Mouse (Mus musculus) forebrain, embryonic 15.5 days (tissue): ENCODE results near the gene Espl1. TPM values are rescaled to one million over a fixed set of nuclear protein-coding genes. Genes with fewer than 3 reads are reported as not detected.
A peak's percentile ranks its signal among the peaks of the same experiment; 100 is the strongest.

Experiments used
- ATAC-seq: fragments of 200-750 bp; cut with Nextera tagmentation; replicated peaks from 2 replicates; pipeline ENCODE4 v1.8.0; 2017; ENCODE audit warnings: mild to moderate bottlenecking, moderate TSS enrichment, moderate library complexity
- H3K27ac ChIP-seq: fragments of 300-500 bp; sonication (generic); replicated peaks from 2 replicates; pipeline ENCODE4 v1.5.1; 2015; ENCODE audit warnings: mild to moderate bottlenecking, inconsistent platforms
- H3K27me3 ChIP-seq: fragments of 300-500 bp; sonication (generic); 2 replicates; pipeline ENCODE4 v1.6.1; 2015; ENCODE audit warnings: inconsistent platforms
- H3K36me3 ChIP-seq: fragments of 300-500 bp; sonication (generic); 2 replicates; pipeline ENCODE4 v1.6.1; 2015; ENCODE audit warnings: mild to moderate bottlenecking, inconsistent platforms
- H3K4me1 ChIP-seq: fragments of 300-500 bp; sonication (generic); 2 replicates; pipeline ENCODE4 v1.6.1; 2015; ENCODE audit warnings: inconsistent platforms
- H3K4me2 ChIP-seq: fragments of 300-500 bp; sonication (generic); replicated peaks from 2 replicates; pipeline ENCODE4 v1.6.1; 2015; ENCODE audit warnings: mild to moderate bottlenecking, inconsistent platforms
- H3K4me3 ChIP-seq: fragments of 300-500 bp; sonication (generic); 2 replicates; pipeline ENCODE4 v1.5.1; 2015; ENCODE audit warnings: mild to moderate bottlenecking, inconsistent platforms
- H3K9ac ChIP-seq: fragments of 300-500 bp; sonication (generic); replicated peaks from 2 replicates; pipeline ENCODE4 v1.6.1; 2015; ENCODE audit warnings: mild to moderate bottlenecking, inconsistent platforms
- H3K9me3 ChIP-seq: fragments of 300-500 bp; sonication (generic); 2 replicates; pipeline ENCODE4 v1.6.1; 2016; ENCODE audit warnings: inconsistent platforms
- WGBS: fragments of 180-500 bp; shearing (Covaris S2); methylation state at CpG from one replicate; pipeline ENCODE4 v1.1.7; 2015; ENCODE audit warnings: mixed read lengths; 5-methylcytosine and 5-hydroxymethylcytosine counted together
- polyA plus RNA-seq: library from polyadenylated mRNA; unstranded; fragments of >200 nt; fragmentation: Nextera tagmentation; extraction: Ambion mirVana; gene quantifications from 2 replicates; pipeline ENCODE4 v1.2.1, GENCODE M21; 2015

The Espl1 gene
- polyA plus RNA-seq, 1 experiment from 2014 or later = 10.2 TPM

DNA sequence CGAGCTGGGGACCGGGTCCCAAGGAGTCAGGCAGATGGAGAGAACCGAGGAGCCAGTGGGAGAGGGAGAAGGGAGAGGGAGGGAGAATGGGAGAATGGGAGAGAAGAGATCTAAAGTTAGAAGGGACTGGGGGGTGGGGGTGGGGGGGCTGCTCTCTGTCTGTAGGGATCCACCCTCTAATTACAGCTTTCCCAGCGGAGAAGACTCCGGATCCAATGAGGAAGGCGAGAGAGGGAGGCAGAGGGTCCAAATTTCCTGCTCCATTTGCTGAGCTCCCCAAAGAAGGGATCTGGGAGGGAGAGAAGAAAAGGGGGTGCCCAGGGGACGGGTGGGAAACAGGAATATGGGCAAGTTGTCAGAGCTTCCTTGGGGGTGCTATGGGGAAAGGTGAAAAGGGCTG lies 70.2 kb downstream of the Espl1 start:
- Histone ChIP-seq H3K27me3 (peaks cover 20% of the 10 kb centered on the region), H3K9ac (no peak overlapping the region), H3K4me2 (peak overlapping the region; percentile 35), H3K27ac (no peak overlapping the region), H3K9me3 (no peaks in the 10 kb centered on the region), H3K4me1 (peaks cover 10% of the 10 kb centered on the region; the same call in 1 of the 2 replicates), H3K4me3 (peak overlapping the region; percentile 23), H3K36me3 (no peaks in the 10 kb centered on the region)
- no peak for ATAC-seq
- 7% methylated on average over 7 of the region's 7 CpGs for WGBS

GRCm38 (mm10) chr15:102366733-102367344 lies 70.8 kb downstream of the Espl1 start, which contains the start of gene Sp7:
TSS of gene Sp7 (minus strand) at chr15:102367182.
- ATAC-seq = peak; percentile 66
- no peak within 1 kb of the TSS for H3K27ac ChIP-seq
- H3K9me3 ChIP-seq = no peaks in the 10 kb centered on the region
- peak within 1 kb of the TSS; percentile 23 for H3K4me3 ChIP-seq
- peaks cover 10% of the 10 kb centered on the region; the same call in 1 of the 2 replicates for H3K4me1 ChIP-seq
- WGBS = 6% methylated on average over 15 of the region's 15 CpGs
- H3K36me3 ChIP-seq = no peaks in the 10 kb centered on the region
- no peak within 1 kb of the TSS for H3K9ac ChIP-seq
- H3K27me3 ChIP-seq = peaks cover 20% of the 10 kb centered on the region
- H3K4me2 ChIP-seq = peak within 1 kb of the TSS; percentile 35

GRCm38 (mm10) chr15:102369972-102370371 lies 73.9 kb downstream of the Espl1 start:
- no peak overlapping the region for H3K27ac ChIP-seq
- no peak overlapping the region for H3K4me3 ChIP-seq
- H3K9me3 ChIP-seq = no peaks in the 10 kb centered on the region
- H3K36me3 ChIP-seq = no peaks in the 10 kb centered on the region
- no peak overlapping the region for H3K4me2 ChIP-seq
- H3K4me1 ChIP-seq = peaks cover 10% of the 10 kb centered on the region; the same call in 1 of the 2 replicates
- H3K9ac ChIP-seq = no peak overlapping the region
- H3K27me3 ChIP-seq = peaks cover 14% of the 10 kb centered on the region
- 17% methylated on average over 13 of the region's 13 CpGs for WGBS
- no peak for ATAC-seq

DNA sequence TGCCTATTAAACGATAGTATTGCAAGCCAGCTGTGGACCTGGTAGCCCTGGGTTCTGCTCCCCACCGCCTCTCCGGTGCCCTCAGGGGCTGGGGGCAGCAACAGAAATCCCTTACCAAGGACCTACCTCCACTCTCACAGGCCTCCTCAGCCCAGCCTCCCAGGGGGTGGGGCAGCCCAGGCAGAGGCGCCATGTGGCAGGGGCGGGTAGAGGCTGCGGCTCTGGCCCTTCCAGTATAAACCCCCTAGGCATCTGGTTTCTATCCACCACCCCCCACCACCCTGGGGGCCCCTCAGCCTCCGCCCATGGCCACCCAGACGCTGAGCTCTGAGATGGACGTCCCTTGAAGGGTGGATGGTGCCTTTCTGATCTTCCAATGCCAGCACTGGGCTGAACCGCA lies 74.7 kb downstream of the Espl1 start:
- H3K27me3 ChIP-seq = peaks cover 16% of the 10 kb centered on the region
- WGBS = 12% methylated on average over 10 of the region's 10 CpGs
- H3K4me1 ChIP-seq = peaks cover 10% of the 10 kb centered on the region; the same call in 1 of the 2 replicates
- H3K4me2 ChIP-seq = no peak overlapping the region
- H3K27ac ChIP-seq = no peak overlapping the region
- no peaks in the 10 kb centered on the region for H3K9me3 ChIP-seq
- H3K36me3 ChIP-seq = no peaks in the 10 kb centered on the region
- no peak overlapping the region for H3K4me3 ChIP-seq
- no peak for ATAC-seq
- H3K9ac ChIP-seq = no peak overlapping the region

Other genes with a start within 250 kb of the Espl1 start
- gene Eif4b, start 222.5 kb upstream of the Espl1 start, polyA plus RNA-seq = 98.9 and 99.5 TPM in 2 replicates
- gene Tns2, start 195.9 kb upstream of the Espl1 start, polyA plus RNA-seq = 4.9 and 6.9 TPM in 2 replicates
- gene Spryd3, start 160.0 kb upstream of the Espl1 start, polyA plus RNA-seq = 38.2 and 42.9 TPM in 2 replicates
- 1.2 and 1.4 TPM in 2 replicates for gene Igfbp6, start 151.9 kb upstream of the Espl1 start, polyA plus RNA-seq
- gene Soat2, start 145.7 kb upstream of the Espl1 start, polyA plus RNA-seq = not detected in 2 replicates
- 90.6 and 94.0 TPM in 2 replicates for gene Zfp740, start 93.0 kb upstream of the Espl1 start, polyA plus RNA-seq
- 44.2 and 45.1 TPM in 2 replicates for gene Csad, start 91.5 kb upstream of the Espl1 start, polyA plus RNA-seq
- gene Itgb7, start 64.3 kb upstream of the Espl1 start, polyA plus RNA-seq = 0.33 and 0.99 TPM in 2 replicates
- 5.9 and 6.2 TPM in 2 replicates for gene Rarg, start 38.7 kb upstream of the Espl1 start, polyA plus RNA-seq
- gene Gm9918, start 25.7 kb upstream of the Espl1 start, polyA plus RNA-seq = not detected in 2 replicates
- gene Mfsd5, start 16.8 kb upstream of the Espl1 start, polyA plus RNA-seq = 50.1 and 51.5 TPM in 2 replicates
- gene Pfdn5, start 29.9 kb downstream of the Espl1 start, polyA plus RNA-seq = 467 and 474 TPM in 2 replicates
- 98.2 and 108 TPM in 2 replicates for gene Myg1, start 35.4 kb downstream of the Espl1 start, polyA plus RNA-seq
- gene Aaas, start 54.5 kb downstream of the Espl1 start, polyA plus RNA-seq = 42.6 and 44.9 TPM in 2 replicates
- gene Sp7, start 70.9 kb downstream of the Espl1 start, polyA plus RNA-seq = 0.36 and 0.40 TPM in 2 replicates
- 5.4 and 5.6 TPM in 2 replicates for gene Sp1, start 109.9 kb downstream of the Espl1 start, polyA plus RNA-seq
- 0.15 and 0.83 TPM in 2 replicates for gene Amhr2, start 149.1 kb downstream of the Espl1 start, polyA plus RNA-seq
- 85.8 and 89.1 TPM in 2 replicates for gene Prr13, start 162.8 kb downstream of the Espl1 start, polyA plus RNA-seq
- 155 and 161 TPM in 2 replicates for gene Pcbp2, start 174.3 kb downstream of the Espl1 start, polyA plus RNA-seq
- 6.0 and 6.1 TPM in 2 replicates for gene Gm10337, start 207.5 kb downstream of the Espl1 start, polyA plus RNA-seq
- 55.3 and 55.9 TPM in 2 replicates for gene Map3k12, start 220.8 kb downstream of the Espl1 start, polyA plus RNA-seq
- gene Tarbp2, start 221.9 kb downstream of the Espl1 start, polyA plus RNA-seq = 102 and 103 TPM in 2 replicates
- gene Npff, start 228.7 kb downstream of the Espl1 start, polyA plus RNA-seq = 2.4 and 2.5 TPM in 2 replicates